Mouse (Mus musculus): ENCODE data around the gene Map9. TPM values are rescaled to one million over a fixed set of nuclear protein-coding genes. Genes with fewer than 3 reads are reported as not detected.

Gene Map9
- polyA plus RNA-seq (2015; fragmentation: Illumina TruSeq; extraction: RNeasy Lipid Tissue Mini Kit (QIAGEN cat#74804); ENCODE audit: insufficient read depth, low replicate concordance) = 0.91 TPM

GRCm38 (mm10) chr3:82357797-82358524, at the start of gene Map9:
TSS of gene Map9 (plus strand) at chr3:82358044.

Other genes starting within 250 kb of the Map9 start
- 39.5 TPM for gene Gucy1a1, start 212.3 kb upstream of the Map9 start, polyA plus RNA-seq (2015; fragmentation: Illumina TruSeq; extraction: RNeasy Lipid Tissue Mini Kit (QIAGEN cat#74804); ENCODE audit: insufficient read depth, low replicate concordance)
- gene Npy2r, start 190.0 kb downstream of the Map9 start, polyA plus RNA-seq (2015; fragmentation: Illumina TruSeq; extraction: RNeasy Lipid Tissue Mini Kit (QIAGEN cat#74804); ENCODE audit: insufficient read depth, low replicate concordance) = not detected

Data from spleen, adult 10 weeks (tissue).